Mouse (Mus musculus) activated CD4-positive, CD25-positive, alpha-beta regulatory T cell, adult 4 months (primary cell): ENCODE results near the gene Dnajb8. TPM values are rescaled to one million over a fixed set of nuclear protein-coding genes. Genes with fewer than 3 reads are reported as not detected.

Source experiments
- ATAC-seq: one replicate; pipeline ENCODE4 v1.8.0; 2017
- polyA plus RNA-seq, 2 experiments: library from polyadenylated mRNA; unstranded; fragments of 100-300 nt; shearing (Covaris generic); gene quantifications; one replicate each; pipeline ENCODE4 v1.2.1; 2017

The Dnajb8 gene
- polyA plus RNA-seq, 2 experiments from 2014 or later = not detected

DNA sequence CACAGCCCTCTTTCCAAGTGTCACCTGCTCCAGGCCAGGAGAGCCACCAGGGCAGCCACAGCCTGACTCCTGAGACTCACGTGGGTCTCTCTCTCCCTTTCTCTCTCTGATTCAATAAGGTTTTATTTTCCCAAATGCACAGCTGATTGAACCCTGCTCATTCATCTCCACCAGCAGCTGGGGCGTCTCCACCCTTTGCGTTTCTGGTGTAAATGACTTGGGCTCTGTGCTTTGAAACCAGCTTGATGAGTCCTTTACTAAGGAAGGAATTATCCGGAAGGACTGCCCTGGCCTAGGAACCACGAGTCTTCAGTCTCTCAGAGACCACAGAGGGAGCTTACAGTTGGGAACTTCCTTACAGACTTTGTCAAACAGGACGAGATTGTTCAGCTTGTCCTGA is 10.2 kb downstream of the Dnajb8 start:
- ATAC-seq = no peak

- ATAC-seq = no peak
These were observed 11.9 kb downstream of the Dnajb8 start for GRCm38 (mm10) chr6:88233996-88234395.

GRCm38 (mm10) chr6:88235461-88235860 is 13.4 kb downstream of the Dnajb8 start:
- no peak for ATAC-seq

GRCm38 (mm10) chr6:88235983-88236382 is 13.9 kb downstream of the Dnajb8 start:
- ATAC-seq = no peak

- ATAC-seq = no peak
These were observed 14.4 kb downstream of the Dnajb8 start for GRCm38 (mm10) chr6:88236513-88236912.

- no peak for ATAC-seq
These were observed 20.5 kb downstream of the Dnajb8 start for GRCm38 (mm10) chr6:88242604-88243003.

- no peak for ATAC-seq
These were observed 27.2 kb downstream of the Dnajb8 start for GRCm38 (mm10) chr6:88249231-88249630.

DNA sequence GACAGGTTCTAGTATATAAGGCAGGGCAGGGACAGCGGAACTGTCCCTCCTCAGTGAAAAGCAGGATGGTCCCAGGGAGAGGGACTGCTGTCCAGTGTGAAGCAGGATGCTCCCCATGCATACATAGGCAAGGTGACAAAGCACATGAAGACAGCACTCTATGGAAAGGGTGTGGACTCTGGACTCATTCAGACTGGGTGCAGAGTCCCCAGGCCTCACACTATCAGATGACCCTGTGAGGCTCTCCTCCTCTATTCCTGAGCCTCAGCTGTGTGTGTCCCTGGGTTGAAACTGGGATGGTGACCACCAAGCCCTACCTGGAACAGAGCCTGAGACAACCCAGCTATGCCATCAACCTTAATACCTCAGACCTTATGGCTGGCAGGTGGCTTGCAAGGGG is 29.3 kb downstream of the Dnajb8 start:
- no peak for ATAC-seq

- ATAC-seq = no peak
These were observed 29.9 kb downstream of the Dnajb8 start for GRCm38 (mm10) chr6:88251798-88252478.

DNA sequence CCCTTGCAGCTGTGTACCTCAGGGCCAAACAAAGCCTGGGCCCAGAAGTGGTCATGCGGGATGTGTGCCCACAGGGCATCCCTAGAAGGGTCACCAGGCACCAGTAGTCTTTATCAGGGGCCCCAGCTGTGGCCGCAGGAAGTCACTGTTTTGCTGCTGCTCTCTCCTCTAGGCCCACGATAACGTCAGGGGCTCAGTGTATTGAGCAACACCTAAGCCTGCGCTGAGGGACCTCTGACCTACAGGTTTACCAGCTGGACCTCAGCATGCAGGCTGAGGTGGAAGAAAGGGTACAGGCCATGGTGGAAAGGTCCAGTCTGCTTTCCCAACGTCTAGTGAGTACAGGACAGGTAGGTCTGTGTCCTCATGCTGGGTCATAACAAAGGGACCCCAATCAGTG is 32.0 kb downstream of the Dnajb8 start:
- no peak for ATAC-seq

GRCm38 (mm10) chr6:88255435-88255834 is 33.4 kb downstream of the Dnajb8 start:
- ATAC-seq = no peak

GRCm38 (mm10) chr6:88259621-88260020 is 37.6 kb downstream of the Dnajb8 start:
- ATAC-seq = no peak

DNA sequence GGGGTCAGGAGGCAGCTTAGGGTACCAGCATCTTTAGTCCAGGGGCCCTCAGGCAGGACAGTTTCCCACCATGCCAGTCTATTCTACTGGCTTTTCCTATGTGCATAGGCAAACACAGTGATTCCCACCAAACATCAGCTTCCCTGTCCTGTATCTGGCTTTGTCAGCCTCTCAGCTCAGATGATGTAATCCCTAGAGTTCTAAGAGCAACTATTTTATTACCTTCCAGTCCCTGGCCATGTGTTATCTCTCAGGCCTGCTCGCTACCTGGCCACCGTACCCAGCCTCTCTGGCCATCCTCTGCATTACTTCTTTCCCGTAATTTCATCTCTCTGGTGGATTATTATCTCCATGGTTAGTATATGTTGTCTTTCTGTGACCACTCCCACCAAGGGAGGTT is 38.6 kb downstream of the Dnajb8 start:
- ATAC-seq = no peak

DNA sequence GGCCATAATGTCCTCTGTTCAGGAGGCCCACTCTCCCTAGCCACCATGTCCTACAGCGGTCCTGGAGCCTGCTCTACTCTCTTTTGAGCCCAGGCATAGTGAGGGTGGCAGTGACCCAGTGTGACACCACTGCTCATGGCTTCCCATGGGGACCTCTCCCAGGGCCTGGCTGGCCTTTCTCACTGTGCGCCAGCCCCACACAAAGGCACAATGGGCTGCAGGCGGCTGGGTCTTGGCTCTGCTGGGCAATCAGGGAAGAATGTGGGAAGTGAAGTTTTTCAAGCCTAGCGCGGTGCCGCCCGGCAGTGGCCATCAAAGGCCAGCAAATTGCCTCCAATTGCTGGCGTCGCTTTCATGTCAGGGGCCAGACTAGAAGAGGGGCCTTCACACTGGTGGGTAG is 40.1 kb downstream of the Dnajb8 start:
- no peak for ATAC-seq

DNA sequence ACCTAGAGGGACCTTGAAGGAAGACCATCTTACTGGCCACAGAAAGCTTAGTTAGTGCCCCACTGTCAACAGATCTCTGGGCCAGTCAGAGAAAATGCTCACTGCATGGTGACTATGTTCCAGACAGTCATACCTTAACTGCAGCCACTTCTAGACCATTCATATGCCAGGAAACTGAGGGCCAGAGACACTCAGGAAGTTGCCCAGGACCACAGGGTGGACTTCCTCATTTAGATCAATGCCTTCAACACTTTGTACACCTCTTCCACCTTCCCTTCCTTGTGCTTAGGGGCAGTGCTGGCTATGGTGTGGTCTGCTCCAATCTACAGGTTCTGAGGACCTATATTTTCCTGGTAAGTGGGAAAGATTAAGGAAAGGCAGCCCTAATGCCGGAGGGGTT is 43.3 kb downstream of the Dnajb8 start:
- no peak for ATAC-seq

- no peak for ATAC-seq
These were observed 44.0 kb downstream of the Dnajb8 start for GRCm38 (mm10) chr6:88266055-88266454.

DNA sequence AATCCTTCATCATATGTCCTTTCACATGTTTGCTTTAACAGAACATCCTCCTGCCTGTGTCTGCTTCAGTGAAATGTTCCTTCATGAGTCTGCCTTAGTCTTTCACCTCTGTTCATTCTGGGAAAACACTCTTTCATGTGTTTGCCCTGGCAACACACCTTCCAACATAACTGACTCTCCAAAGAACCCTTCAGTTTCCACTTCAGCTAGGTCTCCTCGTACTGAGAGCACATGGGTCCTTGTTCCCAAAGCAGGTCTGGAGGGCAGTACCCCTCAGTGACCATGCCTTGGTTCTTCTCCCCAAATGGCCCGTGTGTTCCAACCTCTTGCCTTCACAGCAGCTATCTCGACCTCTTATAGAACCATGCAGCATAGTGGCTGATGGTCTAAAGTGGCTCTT is 45.0 kb downstream of the Dnajb8 start:
- ATAC-seq = no peak

GRCm38 (mm10) chr6:88267970-88268369 is 45.9 kb downstream of the Dnajb8 start:
- ATAC-seq = no peak

DNA sequence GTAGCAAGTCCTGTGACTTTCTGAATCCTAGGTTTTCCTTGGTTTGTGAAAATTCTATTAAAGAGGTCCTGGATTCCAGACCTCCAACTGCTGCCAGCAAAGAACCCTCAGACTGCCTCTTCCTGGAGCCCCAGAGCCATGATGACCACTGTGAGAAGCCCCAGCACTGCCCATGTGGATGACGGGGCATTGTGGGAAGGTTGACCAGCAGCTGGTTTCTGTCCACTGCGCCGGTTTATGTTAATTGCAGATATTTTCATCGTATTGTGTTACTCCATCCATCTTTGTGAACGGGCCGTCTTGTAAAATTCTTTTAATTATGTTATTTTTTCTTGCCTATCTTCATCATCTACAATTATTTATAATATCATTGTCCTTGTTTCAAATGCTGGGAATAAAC is 52.6 kb downstream of the Dnajb8 start:
- no peak for ATAC-seq

DNA sequence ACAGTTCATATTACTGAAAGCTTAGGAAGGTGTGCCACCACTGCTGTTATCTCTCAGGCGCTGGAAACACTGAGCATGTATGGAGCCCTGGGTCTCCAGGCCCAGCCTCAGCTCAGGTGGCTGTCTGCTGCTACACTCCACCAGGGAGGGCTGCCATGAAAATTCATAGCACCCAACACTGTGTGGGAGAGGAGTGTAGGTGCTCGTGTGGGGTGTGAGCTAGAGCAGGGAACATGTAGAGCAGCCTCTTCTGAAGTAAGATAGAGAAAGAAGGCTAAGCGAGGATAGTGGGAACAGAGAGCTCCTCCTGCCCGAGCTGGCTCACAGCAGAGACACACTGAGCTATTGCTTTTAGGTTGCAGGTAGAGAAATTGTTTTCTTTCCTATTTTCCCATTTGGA is 54.2 kb downstream of the Dnajb8 start:
- no peak for ATAC-seq

GRCm38 (mm10) chr6:88277242-88277641 is 55.2 kb downstream of the Dnajb8 start:
- ATAC-seq = no peak

DNA sequence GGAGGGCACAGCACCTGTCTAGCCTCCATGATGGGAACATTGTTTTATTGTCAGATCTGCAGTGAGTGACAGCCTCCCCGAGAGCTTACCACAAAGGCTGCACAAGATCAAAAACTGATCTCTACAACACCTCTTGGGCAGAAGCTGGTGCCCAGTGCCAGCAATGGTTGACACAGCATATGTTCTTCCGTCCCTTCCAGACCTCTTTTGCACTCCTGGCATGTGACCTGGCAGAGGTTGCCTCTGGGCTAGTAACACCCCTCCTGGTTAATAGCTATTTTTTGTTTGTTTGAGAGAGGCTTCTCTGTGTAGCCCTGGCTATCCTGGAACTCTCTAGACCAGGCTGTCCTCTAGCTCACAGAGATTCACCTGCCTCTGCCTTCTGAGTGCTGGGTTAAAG is 56.1 kb downstream of the Dnajb8 start:
- no peak for ATAC-seq

DNA sequence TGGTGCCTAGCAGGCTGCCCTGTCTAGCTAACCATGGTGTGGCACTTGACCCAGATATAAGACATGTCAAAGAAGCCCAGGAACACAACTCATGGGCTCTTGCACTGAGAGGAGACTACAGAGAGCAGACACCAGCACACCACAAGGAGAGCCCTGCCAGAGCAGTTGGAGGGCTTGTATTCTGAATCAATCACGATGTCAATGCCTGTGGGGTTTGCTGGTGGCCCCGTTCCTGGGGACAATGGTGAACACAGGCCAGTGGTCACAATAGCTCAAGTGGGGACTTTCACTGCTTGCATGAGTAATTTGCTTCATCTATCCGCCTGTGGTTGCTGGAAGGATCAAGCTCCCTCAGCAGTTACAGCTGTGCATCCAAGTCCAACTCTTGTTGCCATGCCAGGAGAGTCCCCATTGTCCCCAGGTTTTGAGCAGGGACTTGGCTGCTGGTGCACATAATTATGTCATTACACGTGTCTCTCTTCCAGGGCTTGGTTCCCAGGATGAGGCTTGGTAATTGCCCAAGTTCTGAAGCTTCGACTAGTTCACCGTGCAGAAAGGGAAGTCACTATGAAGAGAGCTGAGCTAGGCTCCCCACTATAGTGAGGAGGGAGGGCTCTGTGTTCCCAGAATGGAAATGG is 68.2 kb downstream of the Dnajb8 start:
- no peak for ATAC-seq

GRCm38 (mm10) chr6:88292274-88292909 is 70.3 kb downstream of the Dnajb8 start:
- no peak for ATAC-seq
